Mouse (Mus musculus) small intestine, adult 2 months (tissue): Measurements from ENCODE around the gene Pex10.

Source experiments
- CTCF ChIP-seq: fragments of 200-500 bp; IDR thresholded peaks from 2 replicates; pipeline ENCODE4 v1.5.1; 2012; ENCODE audit warnings: low read depth, mild to moderate bottlenecking, control low read depth, inconsistent platforms, low read length, moderate library complexity, mixed read lengths; ENCODE audit not compliant: insufficient replicate concordance, insufficient read length; ENCODE audit errors: extremely low read depth
- POLR2A ChIP-seq: fragments of 200-500 bp; IDR thresholded peaks from 2 replicates; pipeline ENCODE4 v1.6.1; 2012; ENCODE audit warnings: low read depth, mild to moderate bottlenecking, control low read depth, inconsistent platforms, low read length, moderate library complexity

- TF ChIP-seq CTCF (no peak), POLR2A (no peak)
These were observed 7.6 kb downstream of the Pex10 start for GRCm38 (mm10) chr4:155074418-155074817.
